Mouse (Mus musculus): ENCODE results near the gene S100a2. TPM values are rescaled to one million over a fixed set of nuclear protein-coding genes. Genes with fewer than 3 reads are reported as not detected.

S100a2 gene
- total and polyA plus RNA-seq, 3 experiments = not detected

DNA sequence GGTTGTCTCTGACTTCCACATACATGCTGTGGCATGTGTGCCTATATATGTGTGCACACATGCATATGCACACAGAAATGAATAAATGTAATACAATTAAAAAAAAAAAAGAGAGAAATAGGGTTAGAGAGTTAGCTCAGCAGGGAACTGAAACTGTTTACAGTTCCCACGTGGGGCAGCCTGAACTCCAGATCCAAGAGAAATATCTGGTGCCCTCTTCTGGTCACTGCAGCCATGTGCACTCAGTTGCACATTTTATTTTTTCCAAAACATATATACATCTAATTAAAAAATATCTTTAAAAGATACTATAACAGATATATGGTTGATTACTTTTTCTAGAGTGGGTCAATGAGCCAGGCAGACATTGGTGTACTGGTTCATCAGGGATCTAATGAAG, 27.5 kb downstream of the S100a2 start (continued):
- TF ChIP-seq TCF12 (IDR thresholded peaks at IDR 0.05; ENCODE audit: low read depth, low read length) = no peak
- peak; percentile 61 for TF ChIP-seq RAD21 (IDR thresholded peaks at IDR 0.05; ENCODE audit: low read depth, low read length)
- TF ChIP-seq POLR2AphosphoS2 (IDR thresholded peaks at IDR 0.05; ENCODE audit: low read length) = no peak
- TF ChIP-seq ZC3H11A (IDR thresholded peaks at IDR 0.05; ENCODE audit: low read depth, low read length) = peak; percentile 41
- TF ChIP-seq SIN3A (IDR thresholded peaks at IDR 0.05; ENCODE audit: low read length) = peak; percentile 78; the same call in 1 of the 2 replicates
- TF ChIP-seq ZMIZ1 (IDR thresholded peaks at IDR 0.05; ENCODE audit: low read depth, low read length) = no peak
- no peak for TF ChIP-seq ZKSCAN1 (IDR thresholded peaks at IDR 0.05; ENCODE audit: low read depth, low read length)
- TF ChIP-seq USF1 (IDR thresholded peaks at IDR 0.05; ENCODE audit: low read depth, low read length) = peak; percentile 61
- no peak for TF ChIP-seq EP300 (IDR thresholded peaks at IDR 0.05; ENCODE audit: low read depth in 1 of 2, low read length in 2 of 2)
- TF ChIP-seq MAZ (IDR thresholded peaks at IDR 0.05; ENCODE audit: low read depth, low read length) = no peak
- 0 out of 2 replicates have a peak, but pooled peaks have one; percentile 24 for TF ChIP-seq HCFC1 (IDR thresholded peaks at IDR 0.05; ENCODE audit: low read depth, low read length)
- peak; percentile 78 for TF ChIP-seq MXI1 (IDR thresholded peaks at IDR 0.05; ENCODE audit: low read depth, low read length)

DNA sequence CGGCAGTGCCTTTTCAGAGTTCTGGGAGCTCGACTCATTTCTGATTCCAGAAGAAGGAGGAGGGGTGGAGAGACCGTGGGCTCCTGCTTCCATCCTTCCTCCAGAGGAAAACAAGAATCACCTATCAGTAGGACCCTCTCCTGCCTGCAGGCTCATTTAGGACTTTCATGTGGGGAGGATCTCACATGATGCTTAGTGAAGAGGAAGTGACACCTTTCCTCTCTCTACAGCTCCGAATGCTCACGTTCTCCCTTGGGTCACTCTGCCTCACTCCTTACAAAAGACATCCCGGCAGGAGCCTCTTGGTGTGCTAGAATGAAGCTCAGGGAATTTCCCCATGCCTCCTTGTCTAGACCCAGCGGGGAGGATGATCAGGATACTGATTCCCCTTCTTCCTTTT, 31.5 kb downstream of the S100a2 start:
- DNase-seq (ENCODE audit: low read depth, low spot score) = no peak
- Histone ChIP-seq H3K27me3 (ENCODE audit: control insufficient read depth in 1 of 2, insufficient read depth in 2 of 2, low read length in 2 of 2) (peaks cover 5 to 15% of the 10 kb centered on the region in 2 experiments), H3K4me3 (ENCODE audit: control insufficient read depth in 1 of 2, insufficient read depth in 1 of 2, low read depth in 2 of 2, low read length in 2 of 2) (no peak overlapping the region), H3K9me3 (replicated peaks; ENCODE audit: insufficient read depth, low read length) (no peaks in the 10 kb centered on the region), H3K79me2 (ENCODE audit: control insufficient read depth, insufficient read depth, low read length, poor library complexity) (no peaks in the 10 kb centered on the region), H3K27ac (ENCODE audit: control insufficient read depth, low read depth, low read length) (no peak overlapping the region), H3K4me1 (ENCODE audit: control insufficient read depth in 1 of 2, insufficient read depth in 2 of 2, low read length in 2 of 2) (no peaks in the 10 kb centered on the region), H3K36me3 (ENCODE audit: control insufficient read depth in 1 of 2, insufficient read depth in 2 of 2, low read length in 2 of 2) (no peaks in the 10 kb centered on the region), H3K9ac (ENCODE audit: control insufficient read depth, low read depth, low read length, poor library complexity, severe bottlenecking) (no peak overlapping the region)
- no peak for TF ChIP-seq USF1 (IDR thresholded peaks at IDR 0.05; ENCODE audit: low read depth, low read length)
- no peak for TF ChIP-seq KAT2A (conservative IDR thresholded peaks at IDR 0.05; ENCODE audit: low read depth, low read length)
- no peak for TF ChIP-seq HCFC1 (IDR thresholded peaks at IDR 0.05; ENCODE audit: low read depth, low read length)
- TF ChIP-seq MYC (IDR thresholded peaks at IDR 0.05; ENCODE audit: low read depth, low read length) = no peak
- TF ChIP-seq NELFE (IDR thresholded peaks at IDR 0.05; ENCODE audit: low read depth, low read length) = no peak
- no peak for TF ChIP-seq RAD21 (IDR thresholded peaks at IDR 0.05; ENCODE audit: low read depth, low read length)
- TF ChIP-seq TAL1 (IDR thresholded peaks at IDR 0.05; ENCODE audit: low read length) = no peak
- TF ChIP-seq MAX (IDR thresholded peaks at IDR 0.05; ENCODE audit: low read length) = no peak
- TF ChIP-seq JUND (IDR thresholded peaks at IDR 0.05; ENCODE audit: low read depth, low read length) = no peak
- TF ChIP-seq CHD1 (IDR thresholded peaks at IDR 0.05; ENCODE audit: low read depth, low read length) = no peak
- TF ChIP-seq RCOR1 (IDR thresholded peaks at IDR 0.05; ENCODE audit: low read depth, low read length) = no peak
- no peak for TF ChIP-seq CTCF (IDR thresholded peaks at IDR 0.05 in 2 of 3, conservative IDR thresholded peaks at IDR 0.05 in 1 of 3; ENCODE audit: control insufficient read depth in 1 of 3, insufficient read depth in 1 of 3, low read depth in 2 of 3, low read length in 3 of 3, poor library complexity in 1 of 3, severe bottlenecking in 1 of 3)
- no peak for TF ChIP-seq ZKSCAN1 (IDR thresholded peaks at IDR 0.05; ENCODE audit: low read depth, low read length)
- TF ChIP-seq CHD2 (IDR thresholded peaks at IDR 0.05; ENCODE audit: low read length) = no peak
- no peak for TF ChIP-seq POLR2AphosphoS5 (IDR thresholded peaks at IDR 0.05; ENCODE audit: borderline replicate concordance, low read depth, low read length)
